Mouse (Mus musculus): Measurements from ENCODE around the gene Tsc22d4.
"Not testable (repeated sequence)": the region's sequence is repeated elsewhere in the genome, so short reads cannot be mapped to it uniquely, and the experiment has no call there.

Tsc22d4 gene

DNA sequence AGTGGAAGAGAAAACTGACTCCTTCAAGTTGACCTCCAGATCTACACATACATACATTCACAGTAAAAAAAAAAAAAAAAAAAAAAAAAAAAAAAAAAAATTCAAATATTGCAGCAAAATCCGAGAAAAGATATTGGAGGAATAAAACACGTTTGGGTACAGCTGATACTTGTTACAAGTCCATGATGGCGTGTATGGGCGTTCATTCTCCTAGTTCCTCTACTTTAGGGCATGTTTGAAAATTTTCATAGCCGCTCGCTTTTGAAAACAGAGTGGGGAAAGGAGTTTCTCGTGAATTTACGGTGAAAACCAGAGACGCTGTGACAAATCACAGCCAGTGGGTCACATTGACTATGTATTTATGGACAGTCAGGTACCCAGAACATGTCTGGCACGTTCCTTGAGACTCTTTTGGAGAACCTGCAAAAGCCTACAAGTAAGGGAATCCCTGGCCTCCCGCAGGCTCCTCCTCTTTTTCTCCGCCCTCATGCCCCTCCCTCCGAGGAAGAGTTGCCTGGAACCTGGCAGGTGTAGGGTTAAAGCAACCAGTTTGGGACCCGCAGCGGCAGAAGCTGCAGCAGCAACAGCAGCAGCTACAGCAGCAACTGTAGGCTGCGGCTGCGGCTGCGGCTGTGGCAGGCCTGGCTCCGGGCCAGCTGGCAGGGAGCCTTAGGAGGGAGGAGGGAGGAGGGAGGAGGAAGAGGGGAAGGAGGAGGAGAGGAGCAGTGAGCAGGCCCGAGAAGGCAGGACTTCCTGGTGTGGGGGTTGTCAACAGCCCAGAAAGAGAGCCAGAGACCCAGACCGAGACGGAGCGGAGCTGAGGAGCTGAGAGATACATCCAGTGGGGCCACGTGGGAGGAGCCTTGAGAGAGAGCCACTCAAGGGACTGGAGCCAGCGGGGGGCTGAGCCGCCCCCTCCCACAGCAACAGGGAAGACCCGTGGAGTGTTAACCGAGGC lies at the start of gene Tsc22d4:
Gene Tsc22d4, plus strand, starts transcription at position 517 of the 958 bp plus-strand sequence.
- peak; percentile 85 to 86 for DNase-seq

DNA sequence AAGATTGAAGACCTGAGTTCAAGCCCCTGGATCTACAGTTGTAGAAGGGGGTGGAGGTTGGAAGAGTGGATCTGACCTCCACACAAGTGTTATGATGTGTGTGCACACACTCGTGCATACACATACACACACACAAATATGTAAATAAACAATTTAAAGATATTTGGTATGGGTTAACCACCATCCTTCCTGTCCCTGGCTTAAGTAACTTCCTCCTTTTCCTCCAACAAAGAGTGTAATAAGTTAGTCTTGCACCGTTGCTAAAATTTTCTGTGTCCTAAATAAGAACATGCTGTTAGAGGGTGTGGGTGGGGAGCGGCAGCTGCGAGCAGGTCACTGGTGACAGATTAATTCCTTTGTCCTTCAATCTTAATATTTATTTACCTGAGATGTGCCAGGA lies 49.6 kb upstream of the Tsc22d4 start:
- no peak for DNase-seq

DNA sequence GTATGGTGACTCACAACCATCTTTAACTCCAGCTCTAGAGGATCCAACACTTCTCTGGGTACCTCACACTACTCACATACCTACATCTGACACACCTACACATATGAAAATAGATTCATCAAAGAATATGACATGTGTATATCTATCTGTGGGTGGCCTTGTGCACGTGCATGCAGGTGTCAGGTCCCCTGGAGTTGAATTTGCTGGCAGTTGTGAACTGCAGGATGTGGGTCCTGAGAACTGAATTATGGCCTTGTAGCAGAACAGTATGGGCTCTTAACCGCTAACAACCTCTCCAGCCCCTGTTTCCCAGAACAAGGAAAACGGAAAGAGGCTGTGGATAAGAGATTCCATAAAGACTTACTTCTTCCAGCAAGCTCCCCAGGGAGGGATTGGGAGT lies 46.5 kb upstream of the Tsc22d4 start:
- no peak for DNase-seq

DNA sequence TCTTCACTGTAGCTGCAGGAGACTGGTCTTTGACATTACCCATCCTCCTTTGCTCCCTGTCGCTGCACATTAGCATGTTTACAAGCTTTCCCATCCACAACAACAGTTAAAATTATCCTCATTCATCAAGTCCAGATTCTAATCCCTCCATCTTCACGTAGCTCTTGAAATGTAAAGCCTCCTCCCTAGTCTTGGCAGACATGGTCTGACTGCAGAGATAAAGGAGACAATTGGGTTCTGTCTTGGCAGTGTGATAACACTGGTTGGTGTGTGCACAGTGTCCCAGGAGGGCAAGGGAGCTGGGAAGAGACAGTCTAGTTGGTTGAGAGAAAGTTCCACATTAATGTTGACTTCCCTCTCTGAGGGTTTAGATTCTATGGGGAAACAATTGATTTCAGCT lies 45.7 kb upstream of the Tsc22d4 start:
- DNase-seq, result no peak

DNA sequence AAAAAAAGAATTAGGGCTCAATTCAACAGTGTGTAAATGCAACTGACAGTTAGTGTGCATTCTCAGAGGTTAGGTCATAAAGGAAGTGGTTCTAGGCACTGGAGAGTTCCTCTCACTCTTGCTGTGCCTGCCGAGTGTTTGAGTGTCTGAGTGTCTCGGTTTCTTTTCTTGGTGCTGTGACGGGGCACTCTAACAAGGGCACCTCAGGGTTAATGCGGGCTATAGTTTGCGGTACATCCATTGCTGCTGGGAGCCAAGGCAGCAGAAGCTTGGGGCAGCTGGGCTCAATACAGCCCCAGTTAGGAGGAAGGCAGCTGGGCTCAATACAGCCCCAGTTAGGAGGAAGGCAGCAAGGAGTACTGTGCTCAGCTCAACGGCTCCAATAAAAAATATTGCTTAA lies 40.3 kb upstream of the Tsc22d4 start:
- no peak for DNase-seq

DNA sequence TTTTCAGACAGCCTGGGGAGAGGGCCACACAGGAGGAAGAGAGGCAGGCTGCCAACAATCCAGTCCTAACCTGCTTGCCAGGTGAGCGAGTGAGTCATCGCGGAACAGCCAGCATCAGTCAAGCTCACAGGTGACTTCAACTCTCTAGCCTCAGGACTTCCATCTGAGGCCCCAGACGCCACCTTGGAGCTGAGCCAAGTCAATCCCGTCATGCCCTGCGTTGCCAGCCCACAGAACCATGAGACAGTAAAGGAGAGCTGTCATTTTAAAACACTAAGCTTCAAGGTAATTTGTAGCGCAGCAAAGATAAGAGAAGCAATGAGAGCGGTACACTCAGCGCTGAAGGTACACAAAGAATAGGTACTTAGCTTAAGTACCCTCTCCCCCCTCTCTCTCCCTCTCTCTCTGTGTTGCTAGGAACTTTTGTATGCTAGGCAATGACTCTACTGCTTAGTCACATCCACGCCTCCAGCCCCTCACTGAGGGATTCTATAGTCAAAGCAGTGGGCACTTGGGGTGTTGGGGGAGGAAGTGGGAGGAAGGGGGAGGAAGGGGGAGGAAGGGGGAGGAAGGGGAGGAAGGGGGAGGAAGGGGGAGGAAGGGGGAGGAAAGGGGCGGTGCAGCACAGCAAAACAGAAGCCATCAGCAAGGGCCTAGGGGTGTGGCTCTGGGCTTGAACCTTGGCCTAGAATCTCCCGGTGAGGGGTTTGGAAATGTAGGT lies 38.5 kb upstream of the Tsc22d4 start:
- DNase-seq, result peak; percentile 59 to 64

DNA sequence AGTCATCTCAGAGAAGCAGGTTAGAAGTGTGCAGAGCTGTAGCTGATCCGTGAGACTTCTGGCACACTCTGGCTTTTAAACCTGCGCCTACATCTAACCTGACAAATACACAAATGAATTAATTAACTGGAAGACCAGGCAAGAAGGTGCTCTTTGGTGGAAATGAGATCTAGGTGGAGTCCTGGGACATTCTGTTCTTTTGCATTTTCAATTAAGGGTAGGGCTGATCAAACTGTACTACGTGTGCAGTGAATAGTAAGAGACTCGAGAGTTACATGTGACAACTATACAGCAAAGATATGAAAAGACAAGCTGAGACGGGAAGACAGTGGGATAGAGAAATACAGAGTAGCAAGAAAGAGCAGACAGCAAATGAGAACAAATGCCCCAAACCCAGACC lies 32.1 kb upstream of the Tsc22d4 start:
- no peak for DNase-seq

DNA sequence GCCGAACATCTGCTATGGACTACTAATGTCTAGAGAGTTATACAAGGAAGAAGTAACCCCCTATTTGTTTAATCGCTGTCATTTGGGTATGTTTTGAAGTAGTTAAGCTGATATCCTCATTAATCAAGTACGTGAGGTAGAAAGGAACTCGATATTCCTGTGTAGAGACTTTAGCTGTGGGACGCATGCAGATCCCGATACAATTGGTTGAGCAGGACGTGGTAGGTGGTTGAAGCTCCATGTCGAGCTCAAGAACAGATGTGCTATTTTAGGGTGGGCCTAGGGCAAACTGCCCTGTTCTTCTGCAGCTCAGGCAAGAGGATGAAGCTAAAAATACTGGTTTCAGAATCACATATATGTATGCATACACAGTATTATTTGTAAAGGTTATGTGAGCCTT lies 29.8 kb upstream of the Tsc22d4 start:
- no peak for DNase-seq

DNA sequence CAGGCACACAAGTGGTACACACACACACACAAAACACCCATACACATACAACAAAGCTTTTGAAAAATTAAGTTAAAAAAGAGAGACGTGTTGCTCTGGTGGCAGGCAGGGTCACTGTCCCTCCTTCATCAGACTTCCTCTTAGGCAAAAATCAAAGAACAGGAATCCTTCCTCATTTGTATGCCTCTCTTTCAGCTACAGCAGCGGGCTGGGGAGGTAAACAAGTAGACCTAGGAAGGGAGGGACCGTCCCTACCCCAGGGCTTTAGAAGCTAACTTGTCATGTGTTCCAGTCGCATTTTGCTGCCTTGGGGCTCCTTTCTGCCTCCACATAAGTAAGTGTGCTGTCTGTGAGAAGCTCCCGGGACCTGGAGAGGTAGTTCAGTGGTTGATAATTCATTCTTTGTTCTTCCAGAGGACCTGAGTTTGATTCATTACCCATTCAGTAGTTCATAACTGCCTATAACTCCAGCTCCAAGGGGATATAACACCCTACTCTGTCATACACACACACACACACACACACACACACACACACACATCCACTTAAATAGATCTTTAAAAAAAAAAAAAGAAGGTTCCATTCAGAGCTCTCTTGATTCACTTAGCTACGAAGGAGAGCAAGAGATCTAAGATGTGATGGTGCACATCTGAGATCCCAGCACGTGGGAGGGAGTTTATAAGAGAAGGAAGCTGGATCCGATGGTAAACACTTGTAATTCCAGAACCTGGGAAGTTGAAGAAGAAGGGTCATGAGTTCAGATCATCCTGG lies 27.3 kb upstream of the Tsc22d4 start:
- DNase-seq, result no peak

DNA sequence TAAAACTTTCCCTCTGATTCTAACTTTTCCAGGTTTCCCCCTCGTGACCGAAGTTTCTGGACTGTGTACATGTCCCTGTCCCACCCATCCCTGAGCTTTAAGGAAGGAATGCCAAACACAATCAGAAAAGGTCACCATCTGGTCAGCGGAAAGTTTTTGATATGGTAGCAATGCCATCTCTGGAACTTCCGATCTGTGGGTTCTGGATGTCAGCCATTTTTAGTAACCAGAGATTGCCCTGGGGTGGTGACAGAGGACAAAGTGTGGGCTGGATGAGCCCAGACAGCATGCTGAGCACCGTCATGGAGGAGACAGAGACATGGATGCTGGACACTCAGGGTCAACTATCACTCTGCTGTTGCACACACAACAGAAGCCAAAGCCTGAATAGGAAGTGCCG lies 26.4 kb upstream of the Tsc22d4 start:
- DNase-seq, result no peak

DNA sequence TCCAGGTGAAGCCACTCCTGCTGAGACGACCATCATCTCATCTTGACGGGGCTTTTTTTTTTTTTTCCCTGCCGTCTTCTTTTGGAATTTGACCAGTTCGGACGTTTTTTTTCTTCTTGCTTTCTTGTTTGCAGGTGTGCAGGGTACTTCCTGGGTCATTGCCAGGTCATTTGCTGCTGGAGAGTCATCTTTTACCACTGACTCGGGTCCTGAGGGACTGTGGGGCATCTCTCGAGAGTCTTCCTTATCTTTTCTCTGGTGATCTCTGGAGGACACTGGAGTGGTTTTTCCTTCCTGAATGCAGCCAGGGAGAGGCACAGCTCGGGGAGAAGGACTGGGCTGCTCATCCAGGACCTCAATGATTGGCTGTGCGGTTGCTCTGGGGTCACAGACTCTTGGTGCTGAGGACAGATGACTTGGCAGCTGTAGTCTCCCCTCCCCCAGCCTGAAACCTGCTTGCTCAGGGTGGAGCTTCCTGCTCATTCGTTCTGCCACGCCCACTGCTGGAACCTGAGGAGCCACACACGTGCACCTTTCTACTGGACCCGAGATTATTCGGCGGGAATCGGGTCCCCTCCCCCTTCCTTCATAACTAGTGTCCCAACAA lies 24.9 kb upstream of the Tsc22d4 start:
- DNase-seq, result not testable (repeated sequence)

DNA sequence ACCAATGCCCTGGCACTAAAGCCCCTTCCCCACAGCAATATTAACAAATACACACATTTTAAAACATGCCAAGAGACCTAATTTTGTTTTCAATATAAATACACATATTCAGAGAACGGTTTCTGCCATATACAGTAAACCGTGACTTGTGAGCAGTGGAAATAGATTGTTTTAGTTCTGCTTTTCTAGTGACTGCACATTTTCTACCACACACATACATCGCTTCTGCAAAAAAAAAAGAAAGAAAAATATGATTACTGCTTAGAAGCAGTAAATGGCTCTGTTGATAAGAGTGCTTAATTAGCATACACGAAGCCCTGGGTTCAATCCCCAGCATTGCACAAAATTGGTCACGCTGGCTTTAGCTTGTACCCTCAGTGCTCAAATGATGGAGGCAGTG lies 21.7 kb upstream of the Tsc22d4 start:
- no peak for DNase-seq

DNA sequence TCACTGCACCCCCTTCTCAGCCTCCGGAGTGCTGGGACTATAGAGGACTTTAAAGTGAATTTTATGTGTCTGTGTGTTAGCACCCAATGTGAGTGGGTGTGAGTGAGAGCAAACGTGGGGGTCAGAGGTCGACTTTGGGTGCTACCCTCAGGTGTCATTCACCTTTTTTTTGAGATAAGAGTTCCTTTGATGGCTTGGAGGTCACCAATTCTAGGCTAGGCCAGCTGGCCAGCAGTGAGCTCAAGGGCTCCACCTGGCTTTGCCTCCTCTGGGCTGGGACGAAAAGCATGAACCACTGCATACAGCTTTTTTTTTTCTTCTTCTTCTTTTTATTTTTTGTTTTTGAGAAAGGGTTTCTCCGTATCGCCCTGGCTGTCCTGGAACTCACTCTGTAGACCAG lies 18.8 kb upstream of the Tsc22d4 start:
- no peak for DNase-seq

DNA sequence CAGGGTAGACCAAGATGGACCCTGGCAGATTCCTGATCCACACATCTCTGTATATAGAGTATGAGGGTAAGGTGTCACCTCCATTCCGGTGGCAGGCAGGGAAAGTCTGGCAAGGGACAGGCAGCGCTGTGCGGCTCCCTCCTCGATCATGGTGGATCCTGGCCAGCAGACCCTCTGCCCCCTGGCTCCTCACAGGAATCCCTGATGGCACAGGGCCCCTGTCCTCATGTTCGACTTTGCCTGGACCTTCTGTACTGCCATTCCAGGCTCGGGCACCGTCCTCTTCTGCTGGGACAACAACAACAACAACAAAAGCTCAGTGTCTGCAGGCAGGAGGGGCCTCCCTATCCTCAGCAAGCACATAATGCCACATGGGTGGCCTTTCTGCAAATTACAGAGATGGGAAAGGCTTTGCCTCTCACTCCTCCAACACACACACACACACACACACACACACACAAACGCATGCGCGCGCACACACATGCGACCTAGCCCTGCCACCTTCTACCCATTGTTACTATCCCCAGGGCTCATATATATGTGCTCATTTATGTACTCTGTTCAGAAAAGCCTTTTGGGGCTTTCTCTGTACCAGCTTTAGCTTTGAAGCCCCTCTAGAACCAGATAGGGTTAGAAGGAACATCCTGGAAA lies 11.8 kb upstream of the Tsc22d4 start:
- DNase-seq, result no peak

DNA sequence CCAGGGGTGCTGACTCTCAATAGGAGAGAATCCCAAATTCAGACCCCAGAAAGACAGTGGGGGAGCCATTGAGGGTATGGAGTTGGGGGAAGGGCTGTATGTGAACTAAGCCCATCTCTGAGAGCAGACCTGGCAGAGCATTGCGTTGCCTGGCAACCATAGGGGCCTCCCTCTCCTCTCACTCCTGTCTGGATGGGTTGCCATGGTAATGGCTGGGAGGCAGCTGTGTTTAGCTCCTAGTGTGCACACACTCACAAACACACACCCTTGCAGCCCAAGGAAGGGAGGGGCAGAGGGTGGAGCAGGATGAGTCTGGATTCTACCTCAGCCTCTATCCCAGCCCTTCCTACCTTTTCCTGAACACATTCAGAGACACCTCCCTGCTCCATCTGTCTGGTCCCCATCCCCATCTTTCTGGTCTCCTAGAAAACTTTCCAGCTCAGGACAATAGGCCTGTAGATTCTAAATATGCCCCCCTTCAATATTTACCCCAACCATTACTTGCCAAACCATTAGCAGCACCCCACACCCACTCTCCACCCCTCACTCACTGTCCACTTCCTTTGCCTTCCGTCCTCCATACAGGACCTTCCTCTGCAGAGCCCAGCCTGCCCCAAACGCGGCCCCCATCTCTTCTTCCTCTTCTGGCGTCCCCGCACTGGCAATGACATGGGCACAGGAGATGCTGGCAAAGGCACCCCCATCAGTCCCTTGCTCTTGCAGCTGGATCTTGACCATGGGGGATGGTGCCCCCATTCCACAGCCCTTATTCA lies 11.1 kb upstream of the Tsc22d4 start:
- DNase-seq, result peak in 1 of 2 experiments; percentile 11

DNA sequence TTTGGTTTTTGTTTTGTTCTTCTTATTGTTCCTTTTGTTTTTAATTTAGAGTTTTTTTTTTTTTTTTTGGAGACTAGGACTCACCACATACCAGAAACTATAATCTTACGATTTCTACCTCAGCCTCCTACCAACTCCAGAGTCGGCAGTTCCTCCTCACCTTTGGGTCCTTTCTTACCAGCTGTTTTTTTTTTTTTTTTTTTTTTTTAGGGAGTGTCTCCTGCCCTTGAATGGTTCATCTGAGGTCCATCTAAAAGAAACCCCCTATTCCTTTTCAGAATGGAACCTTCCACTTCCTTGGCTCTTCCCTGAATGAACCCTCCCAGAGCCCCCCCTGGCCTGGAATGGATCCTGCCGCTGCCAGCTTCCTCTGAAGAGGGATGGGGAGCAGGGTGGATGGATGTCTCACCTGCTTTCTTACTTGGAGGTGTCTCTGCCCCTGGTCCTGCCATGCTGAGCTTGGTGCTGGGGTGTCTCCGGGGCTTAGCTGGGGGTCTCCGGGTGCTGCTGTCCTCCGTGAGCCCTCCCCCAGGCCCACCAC lies 8.1 kb upstream of the Tsc22d4 start:
- no peak for DNase-seq

DNA sequence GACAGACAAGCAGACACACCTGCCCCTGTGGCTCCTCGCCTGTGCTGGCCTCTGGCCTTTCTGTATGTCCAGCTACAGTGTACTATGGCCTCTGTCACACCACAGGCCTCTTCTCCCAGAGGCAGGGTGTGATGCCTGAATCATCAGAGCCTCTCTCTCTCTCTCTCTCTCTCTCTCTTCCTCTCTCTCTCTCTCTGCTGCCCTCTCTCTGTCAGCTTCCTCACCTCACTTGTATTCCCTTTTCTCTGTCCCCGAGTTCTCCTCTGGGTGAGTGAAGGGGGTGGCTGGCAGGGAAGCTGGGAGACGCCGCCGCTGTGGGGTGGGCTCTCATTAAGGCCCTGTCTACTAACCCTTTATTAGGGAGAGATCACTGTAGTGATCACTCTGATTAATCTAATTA lies 7.0 kb upstream of the Tsc22d4 start:
- DNase-seq, result no peak

DNA sequence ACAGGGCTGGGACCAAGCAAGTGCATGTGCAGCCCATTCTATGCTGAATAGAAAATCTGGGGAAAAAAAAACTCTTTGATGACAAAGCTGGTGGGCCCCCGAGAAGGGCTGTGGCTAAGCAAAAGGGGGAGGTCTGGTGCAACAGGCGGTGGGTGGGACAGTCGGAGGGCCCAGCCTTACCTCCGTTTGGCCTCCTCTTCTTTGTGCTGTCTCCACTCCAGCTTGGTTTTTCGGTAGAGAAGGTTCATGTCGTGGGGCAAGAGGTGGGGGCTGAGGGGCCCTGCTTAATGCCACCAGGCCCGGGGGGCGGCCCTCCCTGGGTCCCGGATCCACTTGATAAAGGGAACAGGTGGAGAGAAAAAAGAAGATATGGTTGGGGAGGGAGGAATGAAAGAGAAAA lies 6.1 kb upstream of the Tsc22d4 start:
- DNase-seq, result no peak

DNA sequence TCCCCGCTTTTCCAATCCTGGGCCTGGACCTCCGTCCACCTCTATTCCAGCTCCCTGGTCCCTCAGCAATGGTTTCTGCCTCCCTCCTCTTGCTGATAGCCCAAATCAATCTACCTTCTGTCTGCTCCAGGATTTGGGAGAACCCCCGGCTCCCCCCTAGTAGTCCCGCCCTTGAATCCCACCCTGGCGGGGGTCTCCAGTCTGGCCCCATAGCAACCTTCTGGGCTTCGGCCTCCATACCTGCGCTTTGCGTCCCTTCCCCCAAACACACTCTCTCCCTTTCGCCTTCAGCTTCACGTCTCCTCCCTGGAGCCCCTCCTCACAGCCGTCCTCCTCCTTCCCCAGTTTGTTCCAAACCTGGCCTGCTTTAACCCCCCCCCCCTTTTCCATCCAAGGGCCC lies 5.0 kb upstream of the Tsc22d4 start:
- no peak for DNase-seq

DNA sequence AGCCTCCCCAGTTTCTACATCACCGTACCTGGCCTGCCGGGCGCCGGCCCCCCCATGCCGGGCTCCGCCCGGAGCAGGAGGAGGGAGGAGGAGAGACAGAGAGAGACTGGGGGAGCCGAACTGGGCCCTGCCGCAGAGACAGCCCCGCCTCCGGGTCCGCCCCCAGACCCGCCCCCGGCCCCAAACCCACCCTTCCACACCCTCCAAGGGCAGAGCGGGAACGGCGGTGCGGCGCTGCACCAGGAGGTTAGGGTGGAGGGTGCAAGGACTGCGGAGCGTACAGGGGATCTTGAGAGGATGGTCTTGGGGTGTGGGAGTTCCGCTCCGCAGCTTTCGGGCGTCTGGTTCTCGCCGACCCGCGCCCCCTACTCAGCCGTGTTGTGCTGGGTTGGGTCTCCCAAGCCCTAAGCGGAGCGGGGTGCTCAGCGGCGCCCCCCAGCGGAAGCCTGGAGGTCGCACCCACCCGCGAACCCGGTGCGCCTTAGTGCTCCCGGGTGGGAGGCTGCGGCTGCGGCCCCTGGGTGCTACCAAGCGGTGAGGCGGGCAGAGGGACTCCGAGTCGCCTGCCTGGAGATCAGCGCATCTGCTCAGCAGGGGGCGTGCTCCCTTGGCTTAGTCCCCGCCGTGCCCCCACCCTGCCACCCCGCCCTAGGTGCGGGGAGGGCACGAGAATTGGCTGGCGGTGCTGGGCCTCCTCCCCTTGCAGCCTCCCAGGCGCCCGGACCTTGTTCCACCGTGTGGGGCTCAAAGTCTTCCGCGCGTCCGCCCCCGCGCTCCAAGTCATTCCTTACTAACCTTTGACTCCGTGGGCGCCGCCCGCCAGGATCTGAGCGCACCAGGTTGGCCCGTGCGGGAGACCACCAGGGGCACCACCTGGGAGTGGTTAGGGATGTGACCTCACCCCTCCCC lies 4.3 kb upstream of the Tsc22d4 start, which contains the start of gene Nyap1:
Gene Nyap1, minus strand, starts transcription at position 585 of the 909 bp plus-strand sequence.
- DNase-seq, result peak; percentile 80 to 90

All from cerebellum, adult 18-20 months (tissue).